Mouse (Mus musculus): ENCODE results near the gene Tead4. TPM values are rescaled to one million over a fixed set of nuclear protein-coding genes. Genes with fewer than 3 reads are reported as not detected.

The Tead4 gene
- polyA plus RNA-seq (2015; fragmentation: Nextera tagmentation; extraction: Ambion mirVana): 9.6 and 10.3 TPM in 2 replicates

DNA sequence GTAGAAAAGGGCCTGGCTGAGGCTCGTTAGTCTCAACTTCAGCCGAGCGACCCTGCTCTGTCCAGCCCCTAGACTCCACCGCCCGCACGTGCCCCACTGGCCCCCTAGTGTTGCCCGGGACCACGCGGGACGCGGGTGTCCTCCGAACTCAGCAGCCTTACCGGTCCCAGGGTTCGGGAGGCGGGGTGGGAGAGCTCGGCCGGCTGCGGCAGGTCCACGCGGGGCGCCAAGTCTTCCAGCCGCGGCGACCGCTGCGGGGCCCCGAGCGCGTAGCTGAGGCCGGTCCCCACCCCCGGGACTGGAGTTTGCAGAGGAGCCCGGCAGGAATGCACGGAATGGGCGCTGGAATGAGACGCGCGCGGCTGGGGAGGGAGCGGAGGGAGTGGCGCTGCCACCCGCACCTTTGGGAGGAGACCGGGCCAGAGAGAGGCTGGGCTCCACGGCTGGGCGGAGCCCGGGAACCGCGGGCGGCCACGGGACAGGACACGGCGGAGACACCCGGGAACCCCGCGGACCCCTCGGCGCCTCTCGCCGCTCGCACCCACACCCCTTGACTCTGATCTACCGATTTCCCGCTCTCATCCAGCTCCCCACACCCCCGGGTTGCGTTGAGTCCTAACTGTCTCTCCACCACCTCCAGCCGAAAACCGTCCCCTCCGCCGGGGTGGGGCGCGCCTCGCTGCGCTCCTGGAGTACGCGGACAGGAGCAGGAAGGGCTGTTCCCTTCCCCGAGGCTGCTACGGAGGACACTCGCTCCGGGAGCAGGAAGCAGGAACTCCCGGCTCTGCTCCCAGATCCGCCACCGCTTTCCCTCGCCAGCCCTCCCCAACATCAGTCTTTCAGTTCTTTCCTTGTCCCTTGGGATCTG lies at the start of gene Tead4:
Gene Tead4 (minus strand): TSS at position 690 of the 868 bp plus-strand sequence.
- ATAC-seq: peak; percentile 90
- H3K9me3 ChIP-seq (ENCODE audit: low read length): no peaks in the 10 kb centered on the region
- H3K36me3 ChIP-seq (ENCODE audit: insufficient read depth, low read length): no peaks in the 10 kb centered on the region
- H3K4me1 ChIP-seq (ENCODE audit: insufficient read depth, low read depth, low read length): peaks cover 31% of the 10 kb centered on the region
- H3K9ac ChIP-seq (replicated peaks; ENCODE audit: low read depth): peak within 1 kb of the TSS; percentile 78
- H3K4me2 ChIP-seq (replicated peaks; ENCODE audit: low read depth, low read length): peak within 1 kb of the TSS; percentile 96
- WGBS: under 1% methylated on average over 72 of the region's 81 CpGs
- TF ChIP-seq CTCF (IDR thresholded peaks at IDR 0.05): peak; percentile 13
- no peak for TF ChIP-seq EP300 (IDR thresholded peaks at IDR 0.05)
- H3K27ac ChIP-seq (ENCODE audit: low read length): peak within 1 kb of the TSS; percentile 96
- no peaks in the 10 kb centered on the region for H3K27me3 ChIP-seq (replicated peaks; ENCODE audit: insufficient read depth, low read length)
- H3K4me3 ChIP-seq (ENCODE audit: low read depth, low read length): peak within 1 kb of the TSS; percentile 77
- peak; percentile 92 for DNase-seq (ENCODE audit: low spot score)

GRCm38 (mm10) chr6:128349711-128350110 lies 49.1 kb upstream of the Tead4 start:
- DNase-seq (ENCODE audit: low spot score) (peak; percentile 34), ATAC-seq (peak; percentile 63)
- H3K9me3 ChIP-seq (ENCODE audit: low read length): no peaks in the 10 kb centered on the region
- peak overlapping the region; percentile 52 for H3K27ac ChIP-seq (ENCODE audit: low read length)
- TF ChIP-seq CTCF (IDR thresholded peaks at IDR 0.05): no peak
- TF ChIP-seq EP300 (IDR thresholded peaks at IDR 0.05): no peak
- H3K9ac ChIP-seq (replicated peaks; ENCODE audit: low read depth): no peak overlapping the region
- no peak overlapping the region for H3K4me2 ChIP-seq (replicated peaks; ENCODE audit: low read depth, low read length)
- H3K4me3 ChIP-seq (ENCODE audit: low read depth, low read length): no peak overlapping the region
- H3K4me1 ChIP-seq (ENCODE audit: insufficient read depth, low read depth, low read length): 0 out of 2 replicates have a peak, but pooled peaks cover 3% of the 10 kb centered on the region
- WGBS: 33% methylated on average over 7 of the region's 7 CpGs
- H3K36me3 ChIP-seq (ENCODE audit: insufficient read depth, low read length): no peaks in the 10 kb centered on the region
- no peaks in the 10 kb centered on the region for H3K27me3 ChIP-seq (replicated peaks; ENCODE audit: insufficient read depth, low read length)

DNA sequence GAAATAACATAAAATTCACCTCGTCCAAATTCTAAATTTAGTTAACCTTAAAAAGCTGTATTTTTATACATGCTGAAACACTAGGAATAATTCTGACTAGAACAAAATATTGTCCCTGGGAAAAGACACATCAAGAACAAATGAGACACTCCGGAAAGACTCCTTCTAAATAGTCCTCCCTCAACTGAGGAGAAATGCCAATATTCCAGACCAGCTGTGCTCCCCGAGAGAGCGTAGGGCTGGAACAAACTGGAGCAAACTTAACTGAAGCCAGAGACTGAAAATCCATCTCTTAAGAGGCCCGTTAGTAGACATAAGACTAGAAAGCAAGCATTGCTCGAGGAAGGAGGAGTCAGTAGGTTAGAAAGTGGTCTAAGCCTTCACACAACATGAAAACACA lies 46.2 kb upstream of the Tead4 start:
- H3K27ac ChIP-seq (ENCODE audit: low read length): no peak overlapping the region
- 65% methylated on average over 6 of the region's 6 CpGs for WGBS
- ATAC-seq: no peak

GRCm38 (mm10) chr6:128345623-128346022 lies 45.0 kb upstream of the Tead4 start:
- WGBS: 72% methylated on average over 10 of the region's 10 CpGs
- H3K4me2 ChIP-seq (replicated peaks; ENCODE audit: low read depth, low read length): no peak overlapping the region
- no peaks in the 10 kb centered on the region for H3K36me3 ChIP-seq (ENCODE audit: insufficient read depth, low read length)
- H3K4me3 ChIP-seq (ENCODE audit: low read depth, low read length): no peak overlapping the region
- ATAC-seq (no peak), DNase-seq (ENCODE audit: low spot score) (no peak)
- H3K9me3 ChIP-seq (ENCODE audit: low read length): no peaks in the 10 kb centered on the region
- H3K4me1 ChIP-seq (ENCODE audit: insufficient read depth, low read depth, low read length): no peaks in the 10 kb centered on the region
- no peak overlapping the region for H3K27ac ChIP-seq (ENCODE audit: low read length)
- no peak overlapping the region for H3K9ac ChIP-seq (replicated peaks; ENCODE audit: low read depth)
- TF ChIP-seq EP300 (IDR thresholded peaks at IDR 0.05) (no peak), CTCF (IDR thresholded peaks at IDR 0.05) (no peak)
- no peaks in the 10 kb centered on the region for H3K27me3 ChIP-seq (replicated peaks; ENCODE audit: insufficient read depth, low read length)

More for the DNA sequence above, 46.2 kb upstream of the Tead4 start:
- H3K4me1 ChIP-seq (ENCODE audit: insufficient read depth, low read depth, low read length): no peaks in the 10 kb centered on the region
- no peaks in the 10 kb centered on the region for H3K9me3 ChIP-seq (ENCODE audit: low read length)
- H3K27me3 ChIP-seq (replicated peaks; ENCODE audit: insufficient read depth, low read length): no peaks in the 10 kb centered on the region
- H3K4me3 ChIP-seq (ENCODE audit: low read depth, low read length): no peak overlapping the region
- H3K36me3 ChIP-seq (ENCODE audit: insufficient read depth, low read length): no peaks in the 10 kb centered on the region
- H3K4me2 ChIP-seq (replicated peaks; ENCODE audit: low read depth, low read length): no peak overlapping the region
- H3K9ac ChIP-seq (replicated peaks; ENCODE audit: low read depth): no peak overlapping the region
- DNase-seq (ENCODE audit: low spot score): no peak
- TF ChIP-seq CTCF (IDR thresholded peaks at IDR 0.05) (no peak), EP300 (IDR thresholded peaks at IDR 0.05) (no peak)

DNA sequence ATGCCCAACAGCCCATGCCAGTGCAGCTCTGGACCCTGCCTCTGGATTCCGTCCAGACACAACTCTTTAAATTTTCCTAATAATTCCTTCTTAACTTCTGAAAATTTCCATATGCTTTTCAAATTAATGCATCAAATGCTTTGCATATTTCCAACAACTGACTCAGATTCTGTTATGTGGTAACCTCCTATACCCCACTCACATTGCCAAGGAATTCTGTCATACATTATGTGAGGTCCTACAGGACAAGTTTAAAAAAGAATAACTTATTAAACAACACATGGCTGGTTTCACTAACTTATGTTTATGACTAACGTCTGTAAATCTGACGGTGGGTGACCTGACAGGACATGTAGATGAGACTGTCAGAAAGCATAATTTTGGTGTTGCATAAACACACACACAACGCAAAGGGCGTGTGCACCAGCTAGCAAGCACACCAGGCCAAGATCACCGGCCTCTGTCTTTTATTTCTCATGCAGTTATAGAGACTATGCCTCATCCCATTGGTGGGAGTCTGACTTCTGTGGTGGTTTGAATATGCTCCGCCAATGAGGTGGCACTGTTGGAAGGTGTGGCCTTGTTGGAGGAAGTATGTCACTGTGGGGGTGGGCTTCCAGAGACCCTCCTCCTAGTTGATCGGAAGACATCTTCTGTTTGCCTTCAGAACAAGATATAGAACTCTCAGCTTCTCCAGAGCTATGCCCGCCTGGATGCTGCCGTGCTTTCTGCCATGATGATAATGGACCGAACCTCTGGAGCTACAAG lies 41.5 kb upstream of the Tead4 start:
- H3K4me1 ChIP-seq (ENCODE audit: insufficient read depth, low read depth, low read length): no peaks in the 10 kb centered on the region
- no peaks in the 10 kb centered on the region for H3K27me3 ChIP-seq (replicated peaks; ENCODE audit: insufficient read depth, low read length)
- no peak overlapping the region for H3K4me2 ChIP-seq (replicated peaks; ENCODE audit: low read depth, low read length)
- no peaks in the 10 kb centered on the region for H3K36me3 ChIP-seq (ENCODE audit: insufficient read depth, low read length)
- H3K9me3 ChIP-seq (ENCODE audit: low read length): no peaks in the 10 kb centered on the region
- DNase-seq (ENCODE audit: low spot score) (peak; percentile 73), ATAC-seq (peak; percentile 77)
- TF ChIP-seq CTCF (IDR thresholded peaks at IDR 0.05): no peak
- TF ChIP-seq EP300 (IDR thresholded peaks at IDR 0.05): no peak
- no peak overlapping the region for H3K9ac ChIP-seq (replicated peaks; ENCODE audit: low read depth)
- no peak overlapping the region for H3K27ac ChIP-seq (ENCODE audit: low read length)
- 79% methylated on average over 11 of the region's 11 CpGs for WGBS
- no peak overlapping the region for H3K4me3 ChIP-seq (ENCODE audit: low read depth, low read length)

- TF ChIP-seq CTCF (IDR thresholded peaks at IDR 0.05): no peak
- TF ChIP-seq EP300 (IDR thresholded peaks at IDR 0.05): no peak
- WGBS: 37% methylated on average over 5 of the region's 5 CpGs
- H3K4me3 ChIP-seq (ENCODE audit: low read depth, low read length): no peak overlapping the region
- ATAC-seq (no peak), DNase-seq (ENCODE audit: low spot score) (peak; percentile 33)
- no peaks in the 10 kb centered on the region for H3K27me3 ChIP-seq (replicated peaks; ENCODE audit: insufficient read depth, low read length)
- H3K9ac ChIP-seq (replicated peaks; ENCODE audit: low read depth): no peak overlapping the region
- H3K4me2 ChIP-seq (replicated peaks; ENCODE audit: low read depth, low read length): no peak overlapping the region
- H3K36me3 ChIP-seq (ENCODE audit: insufficient read depth, low read length): 0 out of 2 replicates have a peak, but pooled peaks cover 4% of the 10 kb centered on the region
- H3K4me1 ChIP-seq (ENCODE audit: insufficient read depth, low read depth, low read length): no peaks in the 10 kb centered on the region
- no peaks in the 10 kb centered on the region for H3K9me3 ChIP-seq (ENCODE audit: low read length)
- H3K27ac ChIP-seq (ENCODE audit: low read length): no peak overlapping the region
Measured at GRCm38 (mm10) chr6:128338876-128339275, 38.3 kb upstream of the Tead4 start.
